Mouse (Mus musculus): ENCODE data around the gene Tmtc1. TPM values are rescaled to one million over a fixed set of nuclear protein-coding genes. Genes with fewer than 3 reads are reported as not detected.

Gene Tmtc1
- polyA plus RNA-seq, 1 experiment from 2014 or later: 1.6 TPM

DNA sequence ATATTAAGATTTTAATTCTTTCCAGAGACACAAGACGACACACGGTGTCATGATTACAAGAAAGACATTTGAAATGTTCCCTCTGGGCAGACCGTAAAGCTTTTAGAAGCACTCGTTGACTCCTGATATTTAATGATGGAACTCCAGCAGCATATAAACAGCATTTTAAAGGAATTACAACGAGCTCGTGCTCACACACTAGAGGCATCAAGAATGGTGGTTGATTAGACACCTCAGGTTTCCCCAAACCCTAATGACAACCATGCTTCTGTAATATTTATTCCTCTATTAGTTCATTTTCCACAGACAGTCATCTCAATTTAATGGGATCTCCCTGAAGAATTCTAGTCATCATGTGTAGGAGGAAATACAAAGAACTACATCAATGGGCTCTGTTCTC, 164.9 kb downstream of the Tmtc1 start:
- Histone ChIP-seq H3K9me3 (no peaks in the 10 kb centered on the region), H3K4me1 (replicated peaks) (peaks cover 6% of the 10 kb centered on the region; the same call in 1 of the 2 replicates), H3K4me3 (replicated peaks) (no peak overlapping the region), H3K36me3 (no peaks in the 10 kb centered on the region), H3K9ac (no peak overlapping the region), H3K27ac (no peak overlapping the region), H3K27me3 (replicated peaks) (no peaks in the 10 kb centered on the region), H3K4me2 (replicated peaks) (no peak overlapping the region)
- WGBS: 64% methylated on average over 6 of the region's 6 CpGs
- ATAC-seq: no peak

DNA sequence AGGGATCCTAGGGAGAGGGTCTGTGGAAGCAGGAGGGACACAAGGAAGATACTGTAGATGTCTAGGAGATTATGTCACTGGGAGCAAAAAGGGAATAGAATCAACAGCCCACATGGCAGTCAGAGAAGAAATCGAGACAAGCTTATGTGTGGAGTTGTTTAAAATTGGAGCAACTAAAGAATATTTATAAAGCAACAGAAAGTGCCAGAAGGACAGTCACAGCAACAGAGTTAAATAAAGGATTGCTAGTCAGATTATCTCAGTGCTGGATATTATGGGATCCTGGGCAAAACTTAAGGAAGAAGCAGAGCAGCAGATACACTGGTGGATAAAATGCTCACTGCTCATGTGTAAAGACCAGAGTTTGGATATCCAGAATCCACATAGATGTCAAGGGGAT, 167.8 kb downstream of the Tmtc1 start:
- ATAC-seq: no peak
- Histone ChIP-seq H3K4me1 (replicated peaks) (no peaks in the 10 kb centered on the region), H3K27me3 (replicated peaks) (no peaks in the 10 kb centered on the region), H3K27ac (no peak overlapping the region), H3K4me2 (replicated peaks) (no peak overlapping the region), H3K36me3 (no peaks in the 10 kb centered on the region), H3K9ac (no peak overlapping the region), H3K4me3 (replicated peaks) (no peak overlapping the region), H3K9me3 (no peaks in the 10 kb centered on the region)
- 94% methylated on average over 1 of the region's 1 CpGs for WGBS

DNA sequence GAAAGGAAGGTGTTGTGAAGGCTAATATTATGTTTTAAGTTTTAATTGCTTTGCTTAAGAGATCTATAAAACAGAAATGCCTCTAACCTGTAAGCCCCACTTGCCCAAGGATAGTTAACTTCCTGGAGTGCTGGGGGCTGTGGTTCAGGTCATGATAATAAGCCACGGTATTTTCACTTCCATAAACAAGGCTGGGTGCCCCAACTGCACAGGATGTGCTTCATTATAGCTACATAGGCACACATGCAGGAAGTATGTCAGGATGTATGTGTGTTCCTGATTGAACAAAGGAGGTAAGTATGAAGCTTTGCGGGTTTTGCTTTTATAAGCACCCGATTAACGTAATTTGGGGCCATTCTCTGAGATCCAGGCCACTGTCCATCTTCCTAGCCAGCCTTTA, 169.1 kb downstream of the Tmtc1 start:
- Histone ChIP-seq H3K27me3 (replicated peaks) (no peaks in the 10 kb centered on the region), H3K27ac (no peak overlapping the region), H3K4me1 (replicated peaks) (no peaks in the 10 kb centered on the region), H3K36me3 (no peaks in the 10 kb centered on the region), H3K4me3 (replicated peaks) (no peak overlapping the region), H3K9me3 (no peaks in the 10 kb centered on the region), H3K4me2 (replicated peaks) (no peak overlapping the region), H3K9ac (no peak overlapping the region)
- no peak for ATAC-seq
- WGBS: 74% methylated on average over 4 of the region's 4 CpGs

DNA sequence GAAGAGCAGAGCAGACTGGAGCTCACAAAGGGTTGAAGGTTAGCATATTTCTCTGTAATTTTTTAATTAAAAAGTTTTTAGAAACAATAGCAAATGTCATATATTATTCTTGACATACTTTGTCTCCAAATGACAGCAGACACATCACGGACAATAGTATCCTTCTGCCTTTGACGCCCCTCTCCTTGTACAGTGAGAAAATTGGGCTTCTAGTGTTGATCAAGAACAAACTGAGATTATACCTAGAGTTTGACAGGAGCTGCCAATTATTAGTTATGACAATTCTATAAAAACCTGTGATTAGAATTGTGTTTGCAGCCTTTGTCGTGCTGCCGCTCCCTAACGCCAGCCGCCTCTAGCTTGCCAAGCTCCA, 183.5 kb downstream of the Tmtc1 start:
- H3K4me2 ChIP-seq (replicated peaks): no peak overlapping the region
- H3K4me1 ChIP-seq (replicated peaks): peaks cover 5% of the 10 kb centered on the region; the same call in 1 of the 2 replicates
- WGBS: 87% methylated on average over 6 of the region's 6 CpGs
- no peak overlapping the region for H3K9ac ChIP-seq
- ATAC-seq: no peak
- no peaks in the 10 kb centered on the region for H3K27me3 ChIP-seq (replicated peaks)
- H3K36me3 ChIP-seq: no peaks in the 10 kb centered on the region
- H3K4me3 ChIP-seq (replicated peaks): no peak overlapping the region
- no peaks in the 10 kb centered on the region for H3K9me3 ChIP-seq
- no peak overlapping the region for H3K27ac ChIP-seq

DNA sequence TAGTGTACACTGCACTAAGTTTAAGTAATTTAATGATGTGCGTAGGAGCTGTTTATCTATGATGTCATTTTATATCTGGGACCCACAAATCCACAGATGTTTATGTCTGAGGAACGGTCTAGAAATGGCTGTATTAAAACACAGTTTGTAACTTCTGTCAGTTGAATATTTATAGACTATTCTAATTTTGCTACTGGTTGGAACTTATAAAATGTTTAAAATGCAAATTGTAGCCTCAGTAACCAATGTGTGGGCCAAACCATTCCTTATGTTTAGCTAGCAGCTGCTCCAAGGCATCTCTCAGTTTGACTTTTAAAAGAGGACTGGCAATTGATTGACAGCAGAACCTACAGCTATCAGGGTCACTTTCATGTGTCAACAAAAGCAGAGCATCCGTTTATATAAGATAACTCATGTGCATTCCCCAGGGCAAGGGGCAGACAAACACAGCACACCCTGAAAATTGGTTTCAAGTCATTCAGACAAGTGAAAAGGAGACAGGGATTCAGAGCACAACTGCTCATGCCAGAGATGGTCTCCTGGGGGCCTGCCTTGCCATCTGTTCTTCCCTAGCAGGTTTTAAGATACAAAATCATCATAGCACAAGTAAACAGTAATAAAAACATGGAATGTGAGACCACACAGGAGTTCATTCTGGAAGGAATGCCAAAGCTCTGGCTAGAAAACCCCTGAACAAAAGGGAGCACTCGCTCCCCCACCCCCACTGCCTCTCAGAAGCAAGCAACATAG, 184.0 kb downstream of the Tmtc1 start:
- Histone ChIP-seq H3K4me2 (replicated peaks) (no peak overlapping the region), H3K9me3 (no peaks in the 10 kb centered on the region), H3K9ac (no peak overlapping the region), H3K27me3 (replicated peaks) (no peaks in the 10 kb centered on the region), H3K27ac (0 out of 2 replicates have a peak overlapping the region, but pooled peaks have one; percentile 7), H3K4me3 (replicated peaks) (no peak overlapping the region), H3K4me1 (replicated peaks) (peaks cover 9% of the 10 kb centered on the region; the same call in 1 of the 2 replicates), H3K36me3 (no peaks in the 10 kb centered on the region)
- WGBS: 44% methylated on average over 4 of the region's 4 CpGs
- ATAC-seq: peak; percentile 49; the same call in 1 of the 2 replicates

DNA sequence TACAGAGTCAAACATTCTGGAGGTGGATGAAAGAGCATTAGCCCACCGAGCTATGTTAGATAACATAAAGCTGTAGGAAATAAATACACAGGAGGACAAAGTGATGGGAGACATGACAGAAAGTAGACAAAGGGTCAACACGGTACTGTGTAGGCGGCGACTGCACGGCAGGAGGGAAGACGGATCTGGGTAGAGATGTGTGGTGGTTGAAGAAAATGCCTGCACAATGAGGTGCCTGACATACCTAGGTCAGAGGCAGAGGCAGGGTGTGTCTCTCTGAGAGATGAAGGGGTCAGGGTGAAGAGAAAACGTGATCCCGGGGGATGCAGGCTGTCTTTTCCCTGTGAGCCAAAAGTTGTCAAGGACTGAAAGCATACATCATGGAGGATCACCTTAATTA, 185.1 kb downstream of the Tmtc1 start:
- no peak overlapping the region for H3K27ac ChIP-seq
- peaks cover 9% of the 10 kb centered on the region for H3K4me1 ChIP-seq (replicated peaks)
- no peak overlapping the region for H3K9ac ChIP-seq
- no peak overlapping the region for H3K4me2 ChIP-seq (replicated peaks)
- no peaks in the 10 kb centered on the region for H3K9me3 ChIP-seq
- H3K4me3 ChIP-seq (replicated peaks): no peak overlapping the region
- 72% methylated on average over 8 of the region's 8 CpGs for WGBS
- no peaks in the 10 kb centered on the region for H3K27me3 ChIP-seq (replicated peaks)
- no peaks in the 10 kb centered on the region for H3K36me3 ChIP-seq
- ATAC-seq: no peak

DNA sequence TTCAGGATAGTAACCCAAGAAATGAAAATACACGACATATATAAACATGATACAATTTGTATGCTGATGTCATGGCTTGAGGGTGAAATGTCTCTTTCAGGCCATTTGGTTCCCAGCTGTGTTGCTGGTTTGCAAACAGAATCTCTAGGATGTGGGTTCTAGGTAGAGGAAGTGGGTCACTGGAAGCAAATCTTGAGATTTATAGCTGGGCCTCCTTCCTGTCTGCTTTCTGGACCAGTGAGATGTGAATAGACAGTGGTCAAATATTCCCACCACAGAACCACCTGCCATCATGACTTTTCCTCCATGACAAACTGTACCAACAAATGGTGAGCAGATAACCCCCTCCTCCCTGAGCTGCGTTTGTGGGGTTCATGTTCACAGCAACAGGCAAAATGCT, 186.4 kb downstream of the Tmtc1 start:
- H3K27ac ChIP-seq: no peak overlapping the region
- H3K36me3 ChIP-seq: no peaks in the 10 kb centered on the region
- H3K4me2 ChIP-seq (replicated peaks): no peak overlapping the region
- no peaks in the 10 kb centered on the region for H3K9me3 ChIP-seq
- H3K27me3 ChIP-seq (replicated peaks): no peaks in the 10 kb centered on the region
- no peak overlapping the region for H3K4me3 ChIP-seq (replicated peaks)
- ATAC-seq: no peak
- peaks cover 9% of the 10 kb centered on the region for H3K4me1 ChIP-seq (replicated peaks)
- H3K9ac ChIP-seq: no peak overlapping the region
- WGBS: 73% methylated on average over 2 of the region's 2 CpGs

DNA sequence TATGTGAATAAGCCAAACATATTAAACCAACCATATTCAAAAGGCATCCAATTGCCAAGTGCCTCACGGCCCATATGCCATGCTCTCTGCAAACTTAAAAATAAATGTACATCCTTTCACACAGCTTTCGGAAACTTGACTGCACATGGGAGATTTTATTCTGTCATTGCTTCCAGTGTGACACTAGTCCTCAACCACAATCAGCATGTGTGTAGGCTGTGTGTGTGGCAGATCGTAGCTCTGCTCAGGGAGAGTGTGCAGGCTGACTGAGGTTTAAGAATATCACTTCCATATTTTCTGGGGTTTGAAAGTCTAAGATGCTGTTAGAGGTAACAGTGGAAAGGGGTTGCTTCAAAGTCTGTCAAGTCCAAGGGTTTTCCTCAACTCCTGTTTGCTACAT, 188.1 kb downstream of the Tmtc1 start:
- no peaks in the 10 kb centered on the region for H3K9me3 ChIP-seq
- H3K4me1 ChIP-seq (replicated peaks): peaks cover 11% of the 10 kb centered on the region
- no peak overlapping the region for H3K4me3 ChIP-seq (replicated peaks)
- no peak overlapping the region for H3K9ac ChIP-seq
- WGBS: 75% methylated on average over 3 of the region's 3 CpGs
- no peak overlapping the region for H3K4me2 ChIP-seq (replicated peaks)
- no peaks in the 10 kb centered on the region for H3K36me3 ChIP-seq
- H3K27ac ChIP-seq: no peak overlapping the region
- no peak for ATAC-seq
- H3K27me3 ChIP-seq (replicated peaks): no peaks in the 10 kb centered on the region

DNA sequence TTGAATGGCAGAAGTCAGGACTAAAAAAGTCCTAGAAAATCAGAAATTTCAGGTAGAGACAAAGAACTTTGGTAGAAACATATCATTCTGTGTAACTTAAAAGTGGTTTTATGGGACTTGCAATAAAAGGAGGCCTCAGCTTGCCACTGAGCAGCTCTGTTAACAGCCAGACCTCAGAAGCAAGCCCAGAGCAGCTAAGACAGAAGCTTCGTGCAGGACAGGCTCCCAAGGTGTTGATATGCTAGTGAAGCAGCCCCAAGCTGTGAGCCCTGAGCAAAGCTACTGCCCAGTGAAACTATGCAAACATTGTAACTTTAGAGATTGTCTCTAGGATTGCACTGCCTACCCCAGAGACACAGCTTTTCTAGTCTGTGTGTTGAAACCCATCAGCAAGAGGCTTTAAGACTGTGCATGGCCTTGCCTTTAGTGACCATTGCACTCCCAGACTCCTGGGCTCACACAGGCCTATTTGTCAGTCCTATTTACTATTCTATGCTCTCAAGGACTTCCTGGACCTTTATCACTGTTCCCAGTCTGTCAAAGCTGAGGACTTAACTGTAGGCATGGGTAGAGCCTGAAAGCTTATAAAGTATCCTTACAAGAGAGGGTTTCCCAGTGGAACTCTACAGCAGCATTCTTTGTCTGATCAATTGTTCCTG, 188.7 kb downstream of the Tmtc1 start:
- Histone ChIP-seq H3K4me1 (replicated peaks) (peaks cover 11% of the 10 kb centered on the region), H3K4me2 (replicated peaks) (no peak overlapping the region), H3K27me3 (replicated peaks) (no peaks in the 10 kb centered on the region), H3K9me3 (no peaks in the 10 kb centered on the region), H3K27ac (0 out of 2 replicates have a peak overlapping the region, but pooled peaks have one; percentile 44), H3K36me3 (no peaks in the 10 kb centered on the region), H3K9ac (no peak overlapping the region), H3K4me3 (replicated peaks) (no peak overlapping the region)
- WGBS: 37% methylated on average over 1 of the region's 1 CpGs
- peak; percentile 44 for ATAC-seq

DNA sequence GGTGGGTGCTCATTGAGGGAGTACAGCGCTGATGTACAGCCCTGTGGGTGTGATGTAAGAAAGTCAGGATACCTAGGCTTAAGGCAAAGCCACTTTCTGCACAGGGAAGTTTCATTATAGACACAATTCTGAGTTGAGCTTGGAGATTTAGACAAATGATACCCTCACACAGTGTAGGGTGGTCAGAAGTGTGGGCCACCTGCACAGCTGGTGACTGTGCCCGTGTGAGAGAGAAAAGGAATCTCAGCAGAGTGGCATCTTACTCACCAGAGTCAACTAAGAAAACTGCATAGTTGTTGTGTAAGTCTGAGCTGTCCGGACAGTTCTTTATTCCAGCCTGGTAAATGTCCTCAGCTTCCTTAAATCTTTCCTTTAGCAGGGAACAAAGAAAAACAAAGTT, 195.0 kb downstream of the Tmtc1 start:
- Histone ChIP-seq H3K4me3 (replicated peaks) (no peak overlapping the region), H3K4me2 (replicated peaks) (no peak overlapping the region), H3K4me1 (replicated peaks) (0 out of 2 replicates have a peak, but pooled peaks cover 2% of the 10 kb centered on the region), H3K9me3 (no peaks in the 10 kb centered on the region), H3K9ac (no peak overlapping the region), H3K27me3 (replicated peaks) (no peaks in the 10 kb centered on the region), H3K27ac (no peak overlapping the region), H3K36me3 (no peaks in the 10 kb centered on the region)
- WGBS: 75% methylated on average over 3 of the region's 3 CpGs
- ATAC-seq: no peak

DNA sequence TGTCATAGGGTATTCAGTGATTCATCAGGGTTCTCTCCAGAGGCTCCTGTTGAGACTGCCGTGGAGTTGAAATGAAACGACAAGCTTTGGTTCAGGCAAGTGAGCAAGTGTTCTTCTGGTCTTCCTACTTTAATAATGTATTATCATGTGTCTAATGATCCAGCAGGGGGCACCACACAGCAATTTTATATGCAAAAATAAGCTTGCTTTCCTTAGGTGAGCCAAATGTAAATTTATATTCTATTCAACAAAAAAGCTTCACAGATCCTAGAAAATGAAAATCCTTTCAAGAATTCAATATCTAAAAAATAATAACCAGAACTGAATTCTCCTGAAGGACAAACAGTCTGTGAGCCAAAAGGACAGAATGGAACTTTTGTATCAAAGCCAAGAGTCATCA, 195.6 kb downstream of the Tmtc1 start:
- Histone ChIP-seq H3K27me3 (replicated peaks) (no peaks in the 10 kb centered on the region), H3K36me3 (no peaks in the 10 kb centered on the region), H3K9me3 (no peaks in the 10 kb centered on the region), H3K4me2 (replicated peaks) (no peak overlapping the region), H3K4me3 (replicated peaks) (no peak overlapping the region), H3K4me1 (replicated peaks) (0 out of 2 replicates have a peak, but pooled peaks cover 2% of the 10 kb centered on the region), H3K9ac (no peak overlapping the region), H3K27ac (no peak overlapping the region)
- no peak for ATAC-seq
- 48% methylated on average over 2 of the region's 2 CpGs for whole genome bisulfite sequencing

DNA sequence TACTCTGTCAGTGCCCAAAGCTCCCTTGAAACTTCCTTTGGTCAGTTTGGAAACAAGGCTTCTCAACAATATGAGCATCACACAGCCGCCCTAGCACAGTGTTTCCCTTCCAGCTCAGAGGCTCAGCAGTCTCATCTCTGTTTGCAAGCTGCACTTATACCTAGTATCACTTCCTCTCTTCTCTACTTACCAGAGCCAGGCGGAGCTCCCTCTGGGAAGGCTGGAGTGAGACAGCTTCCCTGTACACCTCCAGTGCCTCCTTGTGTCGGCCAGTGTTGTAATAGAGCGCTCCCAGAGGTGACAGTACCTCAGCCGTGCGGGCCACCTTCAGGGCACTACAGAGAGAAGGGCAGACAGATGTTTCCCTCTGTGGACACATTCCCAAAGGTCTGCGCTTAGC, 197.6 kb downstream of the Tmtc1 start:
- H3K9ac ChIP-seq: no peak overlapping the region
- 78% methylated on average over 7 of the region's 7 CpGs for WGBS

DNA sequence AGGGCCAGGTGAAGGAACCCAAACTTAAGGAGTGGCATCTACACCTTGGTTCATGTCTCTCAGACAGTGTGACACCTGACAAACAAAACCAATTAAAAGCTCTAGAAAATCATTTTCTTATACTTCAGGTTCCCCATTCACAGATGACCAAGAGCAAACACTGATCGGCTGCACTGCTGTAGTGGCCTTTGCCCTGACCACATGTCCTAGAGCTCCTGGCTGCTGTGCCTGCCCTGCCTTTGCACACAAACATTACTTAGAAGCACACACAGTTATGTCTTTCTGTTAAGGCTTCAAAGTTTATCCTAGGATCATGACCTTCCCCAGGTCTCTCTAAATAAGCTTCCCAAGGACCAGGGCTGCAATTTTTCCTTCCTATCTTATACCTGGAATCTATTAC, 199.4 kb downstream of the Tmtc1 start:
- Histone ChIP-seq H3K36me3 (no peaks in the 10 kb centered on the region), H3K4me3 (replicated peaks) (no peak overlapping the region), H3K27me3 (replicated peaks) (no peaks in the 10 kb centered on the region), H3K27ac (no peak overlapping the region), H3K9me3 (no peaks in the 10 kb centered on the region), H3K4me2 (replicated peaks) (no peak overlapping the region), H3K4me1 (replicated peaks) (no peaks in the 10 kb centered on the region), H3K9ac (no peak overlapping the region)
- no peak for ATAC-seq
- 30% methylated on average over 1 of the region's 1 CpGs for WGBS

More for the DNA sequence above, 197.6 kb downstream of the Tmtc1 start:
- Histone ChIP-seq H3K27me3 (replicated peaks) (no peaks in the 10 kb centered on the region), H3K4me3 (replicated peaks) (no peak overlapping the region), H3K4me1 (replicated peaks) (no peaks in the 10 kb centered on the region), H3K4me2 (replicated peaks) (no peak overlapping the region), H3K36me3 (no peaks in the 10 kb centered on the region), H3K27ac (no peak overlapping the region), H3K9me3 (no peaks in the 10 kb centered on the region)
- no peak for ATAC-seq
